Mouse (Mus musculus) lung, embryonic 15.5 days (tissue): Measurements from ENCODE around the gene Mrpl12. TPM values are rescaled to one million over a fixed set of nuclear protein-coding genes. Genes with fewer than 3 reads are reported as not detected.

Experiments
- ATAC-seq: fragments of 200-750 bp; cut with Nextera tagmentation; 2 replicates; pipeline ENCODE4 v1.8.0; 2017; ENCODE audit warnings: moderate number of reproducible peaks, borderline replicate concordance; ENCODE audit not compliant: low FRiP score, low TSS enrichment; ENCODE audit errors: extremely low read depth
- H3K27ac ChIP-seq: fragments of 300-500 bp; sonication (generic); 2 replicates; pipeline ENCODE4 v1.5.1; 2015; ENCODE audit warnings: moderate library complexity, mild to moderate bottlenecking, inconsistent platforms
- H3K27me3 ChIP-seq: fragments of 300-500 bp; sonication (generic); 2 replicates; pipeline ENCODE4 v1.6.1; 2015; ENCODE audit warnings: inconsistent platforms
- H3K36me3 ChIP-seq: fragments of 300-500 bp; sonication (generic); 2 replicates; pipeline ENCODE4 v1.6.1; 2015; ENCODE audit warnings: inconsistent platforms
- H3K4me1 ChIP-seq: fragments of 300-500 bp; sonication (generic); 2 replicates; pipeline ENCODE4 v1.6.1; 2015; ENCODE audit warnings: inconsistent platforms
- H3K4me2 ChIP-seq: fragments of 300-500 bp; sonication (generic); 2 replicates; pipeline ENCODE4 v1.6.1; 2015; ENCODE audit warnings: inconsistent platforms, mild to moderate bottlenecking, moderate library complexity
- H3K4me3 ChIP-seq: fragments of 300-500 bp; sonication (generic); 2 replicates; pipeline ENCODE4 v1.5.1; 2015; ENCODE audit warnings: mild to moderate bottlenecking, inconsistent platforms
- H3K9ac ChIP-seq: fragments of 300-500 bp; sonication (generic); 2 replicates; pipeline ENCODE4 v1.6.1; 2015; ENCODE audit warnings: inconsistent platforms
- H3K9me3 ChIP-seq: fragments of 300-500 bp; sonication (generic); 2 replicates; pipeline ENCODE4 v1.6.1; 2016; ENCODE audit warnings: inconsistent platforms
- WGBS: fragments of 180-500 bp; shearing (Covaris S2); methylation state at CpG from one replicate; pipeline ENCODE4 v1.1.7; 2015; 5-methylcytosine and 5-hydroxymethylcytosine counted together
- polyA plus RNA-seq: library from polyadenylated mRNA; unstranded; fragments of >200 nt; fragmentation: Nextera tagmentation; extraction: Ambion mirVana; gene quantifications from 2 replicates; pipeline ENCODE4 v1.2.1, GENCODE M21; 2015

Gene Mrpl12
- polyA plus RNA-seq, 1 experiment from 2014 or later = 125 TPM

DNA sequence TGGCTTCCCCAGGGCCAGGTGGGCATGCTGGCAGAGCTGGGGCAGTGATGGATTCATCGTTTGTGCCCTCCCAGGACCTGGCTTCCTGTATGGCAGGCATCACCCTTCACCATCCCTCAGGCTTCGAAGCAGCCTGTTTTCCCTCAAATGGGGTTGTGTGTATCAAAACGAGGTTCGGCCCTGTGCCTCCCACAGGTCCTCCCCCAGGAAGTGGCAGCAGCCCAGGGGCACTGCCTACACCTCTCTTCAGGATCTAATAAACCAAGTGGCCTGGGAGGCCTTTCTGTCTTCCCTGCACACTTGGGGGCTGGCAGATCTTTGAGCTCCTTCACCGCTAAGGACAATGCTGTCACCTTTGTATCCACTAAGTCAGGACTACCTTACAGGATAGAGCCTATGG is 14.5 kb downstream of the Mrpl12 start:
- ATAC-seq = no peak
- no peaks in the 10 kb centered on the region for H3K9me3 ChIP-seq
- H3K27ac ChIP-seq = no peak overlapping the region
- 82% methylated on average over 5 of the region's 5 CpGs for WGBS
- no peaks in the 10 kb centered on the region for H3K27me3 ChIP-seq
- H3K36me3 ChIP-seq = peaks cover 39% of the 10 kb centered on the region
- H3K4me1 ChIP-seq = peaks cover 12% of the 10 kb centered on the region; the same call in 1 of the 2 replicates
- no peak overlapping the region for H3K4me2 ChIP-seq
- no peak overlapping the region for H3K4me3 ChIP-seq
- H3K9ac ChIP-seq = no peak overlapping the region

DNA sequence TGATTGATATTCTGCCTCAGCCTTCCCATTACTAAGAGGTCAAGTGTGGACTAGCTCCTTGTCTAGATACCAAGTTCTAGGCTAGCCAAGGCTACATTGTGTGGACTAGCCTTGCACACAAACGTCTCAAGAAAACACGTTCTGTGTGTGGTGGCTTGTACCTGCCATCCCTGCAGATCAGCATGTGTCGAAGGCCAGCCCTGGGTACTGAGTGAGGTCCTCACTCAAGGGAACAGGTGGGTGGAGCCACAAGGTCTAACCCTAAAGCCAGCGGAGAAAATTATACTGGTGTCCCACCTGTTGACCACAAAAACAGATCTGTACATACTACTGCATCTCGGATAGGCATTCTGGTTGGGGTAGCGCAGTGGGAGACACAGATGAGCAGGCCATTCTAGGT is 15.5 kb downstream of the Mrpl12 start:
- H3K4me2 ChIP-seq = no peak overlapping the region
- peaks cover 10% of the 10 kb centered on the region; the same call in 1 of the 2 replicates for H3K4me1 ChIP-seq
- 66% methylated on average over 6 of the region's 6 CpGs for WGBS
- H3K36me3 ChIP-seq = peaks cover 34% of the 10 kb centered on the region
- H3K27me3 ChIP-seq = no peaks in the 10 kb centered on the region
- H3K4me3 ChIP-seq = no peak overlapping the region
- H3K9ac ChIP-seq = no peak overlapping the region
- no peaks in the 10 kb centered on the region for H3K9me3 ChIP-seq
- H3K27ac ChIP-seq = peak overlapping the region; percentile 47; the same call in 1 of the 2 replicates
- no peak for ATAC-seq

DNA sequence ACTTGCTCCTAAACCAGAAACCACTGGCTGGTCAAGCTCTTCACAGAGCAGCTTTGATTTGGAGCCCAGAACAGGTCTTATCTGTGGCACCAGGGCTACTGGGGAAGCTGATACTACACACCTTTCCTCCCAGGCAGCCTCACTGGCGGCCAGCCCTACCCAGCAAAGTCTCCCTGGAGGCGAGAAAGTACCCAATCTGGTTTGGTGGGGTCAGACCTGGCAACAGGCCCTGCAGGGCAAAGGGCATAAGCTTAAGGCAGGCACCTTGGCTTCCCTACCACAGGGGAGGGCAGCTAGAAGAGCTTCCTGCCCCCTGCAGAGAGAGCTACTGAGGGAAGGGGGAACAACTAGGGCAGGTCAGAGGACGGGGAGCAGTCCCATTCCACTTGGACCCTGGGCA is 15.9 kb downstream of the Mrpl12 start:
- no peaks in the 10 kb centered on the region for H3K27me3 ChIP-seq
- peak overlapping the region; percentile 47; the same call in 1 of the 2 replicates for H3K27ac ChIP-seq
- ATAC-seq = 0 out of 2 replicates have a peak, but pooled peaks have one; percentile 21
- 11% methylated on average over 3 of the region's 3 CpGs for WGBS
- no peak overlapping the region; the same call in 1 of the 2 replicates for H3K9ac ChIP-seq
- H3K36me3 ChIP-seq = peaks cover 30% of the 10 kb centered on the region
- no peak overlapping the region for H3K4me3 ChIP-seq
- H3K4me2 ChIP-seq = no peak overlapping the region
- no peaks in the 10 kb centered on the region for H3K9me3 ChIP-seq
- H3K4me1 ChIP-seq = peaks cover 10% of the 10 kb centered on the region; the same call in 1 of the 2 replicates

DNA sequence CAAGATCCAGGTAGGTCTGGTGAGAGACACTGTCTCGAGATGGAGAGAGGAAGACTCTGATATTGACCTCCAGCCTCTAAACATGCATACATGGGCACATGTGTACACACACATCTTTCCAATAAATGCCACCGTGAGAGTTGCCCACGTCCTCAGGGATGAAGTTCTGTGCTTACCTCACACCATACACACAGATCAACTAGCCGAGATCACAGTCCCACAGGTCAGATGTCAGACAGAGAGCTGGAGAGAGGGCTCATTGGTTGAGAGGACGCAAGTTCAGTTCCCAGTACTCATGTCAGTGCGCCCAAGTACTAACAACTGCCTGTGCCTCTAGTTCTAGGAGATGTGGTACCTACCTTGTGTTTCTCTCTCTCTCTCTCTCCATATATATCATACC is 16.6 kb downstream of the Mrpl12 start:
- no peak overlapping the region for H3K27ac ChIP-seq
- H3K36me3 ChIP-seq = peaks cover 25% of the 10 kb centered on the region
- H3K27me3 ChIP-seq = no peaks in the 10 kb centered on the region
- no peak overlapping the region for H3K9ac ChIP-seq
- H3K4me3 ChIP-seq = no peak overlapping the region
- peaks cover 10% of the 10 kb centered on the region; the same call in 1 of the 2 replicates for H3K4me1 ChIP-seq
- H3K9me3 ChIP-seq = no peaks in the 10 kb centered on the region
- WGBS = 50% methylated on average over 6 of the region's 6 CpGs
- ATAC-seq = no peak
- no peak overlapping the region for H3K4me2 ChIP-seq

DNA sequence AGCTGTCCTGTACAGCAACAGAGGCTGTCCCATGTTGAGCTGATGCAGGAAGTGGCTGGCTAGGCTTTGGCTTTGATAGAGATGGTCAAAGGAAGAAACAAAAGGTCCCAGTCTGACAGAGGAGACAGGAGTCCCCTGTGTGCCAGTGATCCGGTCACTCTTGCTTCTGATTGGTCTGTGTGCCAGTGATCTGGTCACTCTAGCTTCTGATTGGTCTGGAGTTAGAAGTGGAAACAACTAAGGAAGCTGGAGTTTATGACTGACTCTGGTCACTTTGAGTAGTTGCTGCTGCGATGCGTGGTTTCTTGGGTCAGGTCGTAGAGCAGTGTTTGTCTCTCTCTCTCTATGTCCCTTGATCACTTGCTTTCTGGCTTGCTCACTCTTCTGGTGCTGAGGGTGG is 17.3 kb downstream of the Mrpl12 start:
- Histone ChIP-seq H3K9me3 (no peaks in the 10 kb centered on the region), H3K4me2 (no peak overlapping the region), H3K9ac (no peak overlapping the region), H3K4me3 (no peak overlapping the region), H3K27me3 (no peaks in the 10 kb centered on the region), H3K4me1 (peaks cover 10% of the 10 kb centered on the region; the same call in 1 of the 2 replicates), H3K27ac (no peak overlapping the region), H3K36me3 (peaks cover 18% of the 10 kb centered on the region)
- WGBS = 74% methylated on average over 4 of the region's 4 CpGs
- ATAC-seq = no peak

DNA sequence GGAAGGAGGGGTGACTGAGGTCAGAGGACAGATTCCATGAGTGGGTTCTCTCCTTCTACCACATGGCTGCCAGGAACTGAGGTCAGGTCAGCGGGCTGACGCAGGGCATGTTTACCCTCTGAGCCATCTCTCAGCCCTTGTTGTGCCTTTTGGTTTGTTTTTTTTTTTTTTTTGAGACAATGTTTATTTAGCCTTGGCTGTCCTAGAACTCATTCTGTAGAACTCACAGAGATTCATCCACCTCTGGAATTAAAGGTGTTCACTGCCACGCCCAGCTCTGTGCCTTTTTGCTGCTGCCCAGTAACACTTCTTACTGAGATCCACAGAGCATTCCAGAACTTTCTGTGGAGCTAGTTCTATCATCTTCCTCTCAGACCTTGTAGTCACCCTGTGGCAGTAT is 21.2 kb downstream of the Mrpl12 start:
- Histone ChIP-seq H3K4me3 (no peak overlapping the region), H3K9ac (no peak overlapping the region), H3K4me2 (no peak overlapping the region), H3K27me3 (no peaks in the 10 kb centered on the region), H3K9me3 (no peaks in the 10 kb centered on the region), H3K27ac (no peak overlapping the region), H3K4me1 (peaks cover 8% of the 10 kb centered on the region), H3K36me3 (no peaks in the 10 kb centered on the region)
- ATAC-seq = no peak
- WGBS = 71% methylated on average over 3 of the region's 3 CpGs

DNA sequence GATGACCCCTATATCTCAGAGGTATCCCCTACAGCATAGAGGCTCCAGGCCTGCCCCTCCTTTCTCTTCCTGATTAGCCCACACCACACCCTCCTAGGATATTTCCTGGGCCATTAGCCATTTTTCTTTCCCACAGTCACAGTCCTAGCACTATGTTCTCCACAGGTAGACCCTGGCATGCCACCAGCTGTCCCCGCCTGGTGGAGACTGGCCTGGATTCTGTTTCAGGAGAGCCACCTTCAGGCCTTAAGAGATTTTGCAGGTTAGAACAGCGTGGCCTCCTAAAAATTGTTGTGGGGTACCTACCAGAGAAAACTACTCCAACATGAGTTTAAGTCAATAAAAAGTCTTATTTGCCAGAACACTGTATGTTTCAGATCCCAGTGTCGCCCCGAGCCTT is 22.5 kb downstream of the Mrpl12 start:
- peak; percentile 44; the same call in 1 of the 2 replicates for ATAC-seq
- WGBS = 52% methylated on average over 4 of the region's 4 CpGs
- H3K27me3 ChIP-seq = no peaks in the 10 kb centered on the region
- H3K4me3 ChIP-seq = no peak overlapping the region
- H3K9ac ChIP-seq = no peak overlapping the region
- no peaks in the 10 kb centered on the region for H3K36me3 ChIP-seq
- no peaks in the 10 kb centered on the region for H3K9me3 ChIP-seq
- peak overlapping the region; percentile 95 for H3K27ac ChIP-seq
- peaks cover 8% of the 10 kb centered on the region for H3K4me1 ChIP-seq
- no peak overlapping the region for H3K4me2 ChIP-seq

DNA sequence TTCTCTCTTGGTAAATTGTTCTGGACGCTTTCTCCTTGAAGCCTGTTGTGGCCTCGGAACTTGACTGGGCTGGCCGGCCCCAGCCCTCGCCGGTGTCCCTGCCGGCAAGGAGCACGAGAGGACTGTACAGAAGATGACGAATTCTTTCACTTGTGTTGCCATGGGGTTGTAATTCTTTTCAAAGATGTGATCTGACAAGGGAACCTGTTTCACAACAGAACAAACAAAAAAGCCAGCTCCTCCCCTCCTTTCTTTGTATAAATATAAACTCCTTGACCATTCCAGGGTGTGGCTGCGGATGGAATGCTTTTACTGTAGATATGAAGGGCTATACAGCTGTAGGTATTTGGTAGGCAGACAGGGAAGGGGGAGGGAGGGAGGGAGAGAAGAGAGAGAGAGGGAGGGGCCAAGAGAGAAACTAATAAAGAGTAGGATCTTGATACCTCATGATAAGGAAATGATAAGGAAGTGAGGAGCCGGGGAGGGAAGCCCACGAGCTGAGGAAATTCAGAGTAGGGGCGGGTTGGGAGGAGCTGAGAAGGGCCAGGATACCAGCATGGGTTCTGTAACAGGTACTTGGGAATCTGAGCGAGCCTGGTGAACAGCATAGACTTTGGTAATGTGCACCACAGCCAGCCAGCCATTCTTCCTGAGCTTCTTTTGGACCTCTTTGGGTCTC is 23.3 kb downstream of the Mrpl12 start:
- H3K36me3 ChIP-seq = no peaks in the 10 kb centered on the region
- no peaks in the 10 kb centered on the region for H3K27me3 ChIP-seq
- peaks cover 8% of the 10 kb centered on the region for H3K4me1 ChIP-seq
- no peak overlapping the region for H3K9ac ChIP-seq
- no peak overlapping the region for H3K4me3 ChIP-seq
- no peaks in the 10 kb centered on the region for H3K9me3 ChIP-seq
- ATAC-seq = peak; percentile 66
- WGBS = 48% methylated on average over 13 of the region's 13 CpGs
- H3K4me2 ChIP-seq = no peak overlapping the region; the same call in 1 of the 2 replicates
- H3K27ac ChIP-seq = peak overlapping the region; percentile 95

DNA sequence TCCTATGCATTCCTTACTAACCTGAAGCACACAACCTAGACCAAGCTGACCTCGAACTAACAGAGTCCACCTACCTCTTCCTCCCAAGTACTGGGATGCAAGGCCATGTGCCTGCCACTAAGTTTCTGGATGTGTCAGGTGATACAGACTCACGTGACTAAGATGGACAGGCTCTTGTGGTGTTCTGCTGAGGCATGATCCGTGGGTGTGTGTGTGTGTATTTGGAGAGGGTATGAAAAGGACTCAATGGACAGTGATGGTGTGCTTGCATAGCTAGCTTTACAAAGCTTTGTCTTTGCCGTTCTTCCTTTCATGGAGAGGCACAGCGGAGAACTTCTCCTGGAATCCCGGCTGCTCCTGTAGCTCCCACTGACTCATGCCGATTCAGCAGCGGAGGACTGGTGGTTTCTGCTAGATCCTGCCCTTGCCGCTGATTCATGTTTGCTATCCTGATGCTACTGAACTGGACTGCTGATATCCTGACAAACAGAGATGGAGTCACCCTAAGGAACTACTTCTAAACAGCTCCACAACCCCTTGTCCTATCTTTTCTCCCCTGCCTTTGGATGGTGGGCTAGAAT is 24.0 kb downstream of the Mrpl12 start:
- Histone ChIP-seq H3K27me3 (no peaks in the 10 kb centered on the region), H3K36me3 (no peaks in the 10 kb centered on the region), H3K9ac (no peak overlapping the region), H3K4me3 (no peak overlapping the region), H3K27ac (peak overlapping the region; percentile 85), H3K4me1 (peaks cover 8% of the 10 kb centered on the region), H3K4me2 (no peak overlapping the region), H3K9me3 (no peaks in the 10 kb centered on the region)
- ATAC-seq = no peak
- 70% methylated on average over 9 of the region's 9 CpGs for WGBS

DNA sequence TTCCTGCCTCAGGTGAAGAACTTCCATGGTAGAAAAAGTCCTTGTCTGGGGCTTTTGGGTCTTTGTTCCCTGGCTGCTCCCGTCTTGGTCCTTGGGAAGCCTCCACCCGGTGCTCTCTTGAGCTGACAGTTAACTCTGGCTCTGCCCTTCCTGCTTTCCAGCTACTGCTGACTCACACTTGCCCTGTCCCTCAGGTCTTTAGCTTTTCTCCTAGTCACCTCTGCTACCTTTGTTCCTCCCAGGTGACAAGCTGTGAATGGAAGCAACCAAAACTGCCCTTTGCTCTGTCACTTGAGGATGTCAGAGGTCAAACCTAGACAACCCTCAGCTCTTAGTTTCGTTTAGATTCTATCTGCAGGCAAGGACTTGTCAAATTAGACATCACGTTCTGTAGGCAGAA is 25.5 kb downstream of the Mrpl12 start:
- ATAC-seq = no peak

DNA sequence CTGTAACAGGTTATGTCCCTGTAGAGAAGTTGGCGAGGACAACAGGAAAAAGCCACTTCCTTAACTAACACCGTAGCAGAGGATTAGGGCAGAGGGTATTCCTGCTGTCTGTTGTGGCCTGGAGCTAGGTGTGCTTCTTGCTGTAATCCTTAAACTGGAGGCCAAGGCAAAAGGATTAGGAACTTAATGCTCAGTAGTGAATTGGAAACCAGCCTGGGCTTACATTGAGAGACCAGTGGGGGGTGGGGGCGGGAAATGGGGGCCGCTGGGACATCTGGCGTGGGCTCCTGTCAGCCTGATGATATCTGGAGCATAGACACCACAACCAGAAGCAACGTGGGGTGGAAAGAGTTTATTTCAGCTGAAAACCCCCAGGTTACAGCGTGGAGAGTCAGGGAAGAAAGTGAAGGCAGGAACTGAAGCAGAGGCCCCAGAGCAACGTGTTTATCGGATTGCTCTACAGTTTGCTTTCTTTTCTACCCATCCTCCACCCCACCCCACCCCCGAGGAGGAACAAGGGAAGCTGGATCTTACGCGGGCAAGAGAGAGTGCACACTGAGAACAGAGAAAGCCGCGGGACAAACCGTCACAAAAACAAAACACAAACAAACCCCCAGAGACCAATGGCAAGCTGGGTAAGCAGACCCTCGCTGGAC is 26.1 kb downstream of the Mrpl12 start:
- peak overlapping the region; percentile 39 for H3K27ac ChIP-seq
- no peak for ATAC-seq
- peak overlapping the region; percentile 41 for H3K9ac ChIP-seq
- WGBS = 10% methylated on average over 16 of the region's 16 CpGs
- H3K4me2 ChIP-seq = peak overlapping the region; percentile 51
- H3K4me3 ChIP-seq = peak overlapping the region; percentile 27
- peaks cover 8% of the 10 kb centered on the region for H3K4me1 ChIP-seq
- no peaks in the 10 kb centered on the region for H3K27me3 ChIP-seq
- no peaks in the 10 kb centered on the region for H3K36me3 ChIP-seq
- H3K9me3 ChIP-seq = no peaks in the 10 kb centered on the region

More for the DNA sequence above, 25.5 kb downstream of the Mrpl12 start:
- H3K27me3 ChIP-seq = no peaks in the 10 kb centered on the region
- H3K4me3 ChIP-seq = peak overlapping the region; percentile 27; the same call in 1 of the 2 replicates
- peak overlapping the region; percentile 51; the same call in 1 of the 2 replicates for H3K4me2 ChIP-seq
- 41% methylated on average over 4 of the region's 4 CpGs for WGBS
- no peak overlapping the region for H3K27ac ChIP-seq
- peaks cover 8% of the 10 kb centered on the region for H3K4me1 ChIP-seq
- H3K9ac ChIP-seq = no peak overlapping the region
- H3K9me3 ChIP-seq = no peaks in the 10 kb centered on the region
- no peaks in the 10 kb centered on the region for H3K36me3 ChIP-seq
